Mouse (Mus musculus): ENCODE data around the gene Ifnz.
"Not testable (repeated sequence)": the region's sequence is repeated elsewhere in the genome, so short reads cannot be mapped to it uniquely, and the experiment has no call there.

The Ifnz gene

DNA sequence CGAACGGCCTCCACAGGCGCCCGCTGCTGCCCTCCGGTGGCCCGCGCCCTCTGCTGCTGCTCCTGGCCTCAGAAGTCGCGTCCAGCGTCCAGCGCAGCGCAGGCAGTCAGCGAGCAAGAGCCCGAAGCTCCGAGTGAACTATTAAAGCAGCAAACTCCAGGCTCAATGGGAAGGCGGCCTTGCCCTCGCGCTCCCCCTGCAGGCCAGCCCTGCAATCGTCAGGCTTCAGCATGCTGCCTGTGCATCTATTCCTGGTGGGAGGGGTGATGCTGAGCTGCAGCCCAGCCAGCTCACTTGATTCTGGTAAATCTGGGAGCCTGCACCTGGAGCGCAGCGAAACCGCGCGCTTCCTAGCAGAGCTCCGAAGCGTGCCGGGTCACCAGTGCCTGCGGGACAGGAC lies 6.5 kb downstream of the Ifnz start, which contains the start of gene Gm13277:
Gene Gm13277 (plus strand): TSS at position 231 of the 400 bp plus-strand sequence.
- peak; percentile 80 for DNase-seq

DNA sequence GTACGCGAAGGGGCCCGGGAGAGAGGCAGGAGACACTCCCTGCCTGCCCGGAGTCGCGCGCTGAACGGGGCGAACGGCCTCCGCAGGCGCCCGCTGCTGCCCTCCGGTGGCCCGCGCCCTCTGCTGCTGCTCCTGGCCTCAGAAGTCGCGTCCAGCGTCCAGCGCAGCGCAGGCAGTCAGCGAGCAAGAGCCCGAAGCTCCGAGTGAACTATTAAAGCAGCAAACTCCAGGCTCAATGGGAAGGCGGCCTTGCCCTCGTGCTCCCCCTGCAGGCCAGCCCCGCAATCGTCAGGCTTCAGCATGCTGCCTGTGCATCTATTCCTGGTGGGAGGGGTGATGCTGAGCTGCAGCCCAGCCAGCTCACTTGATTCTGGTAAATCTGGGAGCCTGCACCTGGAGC lies 9.3 kb downstream of the Ifnz start, which contains the start of gene Gm13278:
Gene Gm13278 (plus strand): TSS at position 301 of the 400 bp plus-strand sequence.
- DNase-seq: not testable (repeated sequence)

DNA sequence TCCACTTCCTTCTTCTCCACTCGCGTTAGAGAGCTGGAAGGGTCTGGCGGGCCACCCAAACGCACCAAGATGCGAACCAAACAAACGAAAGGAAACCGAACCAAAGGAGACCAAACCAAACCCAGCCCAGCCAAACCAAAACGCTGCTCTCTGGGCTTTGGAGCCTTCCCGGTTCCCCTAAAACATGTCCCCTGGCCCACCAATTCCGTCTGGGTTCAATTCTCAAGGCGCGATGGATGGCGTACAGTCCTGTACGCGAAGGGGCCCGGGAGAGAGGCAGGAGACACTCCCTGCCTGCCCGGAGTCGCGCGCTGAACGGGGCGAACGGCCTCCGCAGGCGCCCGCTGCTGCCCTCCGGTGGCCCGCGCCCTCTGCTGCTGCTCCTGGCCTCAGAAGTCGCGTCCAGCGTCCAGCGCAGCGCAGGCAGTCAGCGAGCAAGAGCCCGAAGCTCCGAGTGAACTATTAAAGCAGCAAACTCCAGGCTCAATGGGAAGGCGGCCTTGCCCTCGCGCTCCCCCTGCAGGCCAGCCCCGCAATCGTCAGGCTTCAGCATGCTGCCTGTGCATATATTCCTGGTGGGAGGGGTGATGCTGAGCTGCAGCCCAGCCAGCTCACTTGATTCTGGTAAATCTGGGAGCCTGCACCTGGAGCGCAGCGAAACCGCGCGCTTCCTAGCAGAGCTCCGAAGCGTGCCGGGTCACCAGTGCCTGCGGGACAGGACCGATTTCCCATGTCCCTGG lies 12.2 kb downstream of the Ifnz start, which contains the start of gene Gm13275:
Gene Gm13275 (plus strand): TSS at position 552 of the 740 bp plus-strand sequence.
- DNase-seq: peak; percentile 88

DNA sequence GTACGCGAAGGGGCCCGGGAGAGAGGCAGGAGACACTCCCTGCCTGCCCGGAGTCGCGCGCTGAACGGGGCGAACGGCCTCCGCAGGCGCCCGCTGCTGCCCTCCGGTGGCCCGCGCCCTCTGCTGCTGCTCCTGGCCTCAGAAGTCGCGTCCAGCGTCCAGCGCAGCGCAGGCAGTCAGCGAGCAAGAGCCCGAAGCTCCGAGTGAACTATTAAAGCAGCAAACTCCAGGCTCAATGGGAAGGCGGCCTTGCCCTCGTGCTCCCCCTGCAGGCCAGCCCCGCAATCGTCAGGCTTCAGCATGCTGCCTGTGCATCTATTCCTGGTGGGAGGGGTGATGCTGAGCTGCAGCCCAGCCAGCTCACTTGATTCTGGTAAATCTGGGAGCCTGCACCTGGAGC lies 15.2 kb downstream of the Ifnz start, which contains the start of gene Gm13279:
Gene Gm13279 (plus strand): TSS at position 301 of the 400 bp plus-strand sequence.
- DNase-seq: not testable (repeated sequence)

DNA sequence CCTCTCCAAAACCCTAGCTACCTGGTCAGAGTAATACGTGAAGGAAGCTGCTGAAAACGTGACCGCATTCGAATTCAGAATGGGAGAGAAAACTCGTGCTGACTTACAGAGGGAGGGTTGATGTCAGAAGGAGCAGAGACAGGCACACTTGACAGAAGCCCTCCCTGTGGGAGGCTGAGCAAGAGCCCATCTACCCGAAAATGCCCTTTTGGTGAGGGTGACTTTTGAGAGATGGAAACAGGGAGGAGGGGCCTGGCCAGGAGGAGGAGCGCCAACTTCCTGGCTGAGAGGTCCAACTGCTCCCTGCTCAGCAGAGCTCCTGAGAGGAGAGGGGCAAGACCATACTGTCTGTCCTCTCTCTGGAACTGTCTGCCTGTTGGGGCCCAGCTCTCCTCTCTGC lies 17.4 kb downstream of the Ifnz start, which contains the start of gene Gm13285:
Gene Gm13285 (plus strand): TSS at position 301 of the 400 bp plus-strand sequence.
- DNase-seq: not testable (repeated sequence)

DNA sequence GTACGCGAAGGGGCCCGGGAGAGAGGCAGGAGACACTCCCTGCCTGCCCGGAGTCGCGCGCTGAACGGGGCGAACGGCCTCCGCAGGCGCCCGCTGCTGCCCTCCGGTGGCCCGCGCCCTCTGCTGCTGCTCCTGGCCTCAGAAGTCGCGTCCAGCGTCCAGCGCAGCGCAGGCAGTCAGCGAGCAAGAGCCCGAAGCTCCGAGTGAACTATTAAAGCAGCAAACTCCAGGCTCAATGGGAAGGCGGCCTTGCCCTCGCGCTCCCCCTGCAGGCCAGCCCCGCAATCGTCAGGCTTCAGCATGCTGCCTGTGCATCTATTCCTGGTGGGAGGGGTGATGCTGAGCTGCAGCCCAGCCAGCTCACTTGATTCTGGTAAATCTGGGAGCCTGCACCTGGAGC lies 21.0 kb downstream of the Ifnz start, which contains the start of gene Gm13287:
Gene Gm13287 (plus strand): TSS at position 301 of the 400 bp plus-strand sequence.
- DNase-seq: not testable (repeated sequence)

DNA sequence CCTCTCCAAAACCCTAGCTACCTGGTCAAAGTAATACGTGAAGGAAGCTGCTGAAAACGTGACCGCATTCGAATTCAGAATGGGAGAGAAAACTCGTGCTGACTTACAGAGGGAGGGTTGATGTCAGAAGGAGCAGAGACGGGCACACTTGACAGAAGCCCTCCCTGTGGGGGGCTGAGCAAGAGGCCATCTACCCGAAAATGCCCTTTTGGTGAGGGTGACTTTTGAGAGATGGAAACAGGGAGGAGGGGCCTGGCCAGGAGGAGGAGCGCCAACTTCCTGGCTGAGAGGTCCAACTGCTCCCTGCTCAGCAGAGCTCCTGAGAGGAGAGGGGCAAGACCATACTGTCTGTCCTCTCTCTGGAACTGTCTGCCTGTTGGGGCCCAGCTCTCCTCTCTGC lies 23.3 kb downstream of the Ifnz start, which contains the start of gene Gm13288:
Gene Gm13288 (plus strand): TSS at position 301 of the 400 bp plus-strand sequence.
- DNase-seq: not testable (repeated sequence)

DNA sequence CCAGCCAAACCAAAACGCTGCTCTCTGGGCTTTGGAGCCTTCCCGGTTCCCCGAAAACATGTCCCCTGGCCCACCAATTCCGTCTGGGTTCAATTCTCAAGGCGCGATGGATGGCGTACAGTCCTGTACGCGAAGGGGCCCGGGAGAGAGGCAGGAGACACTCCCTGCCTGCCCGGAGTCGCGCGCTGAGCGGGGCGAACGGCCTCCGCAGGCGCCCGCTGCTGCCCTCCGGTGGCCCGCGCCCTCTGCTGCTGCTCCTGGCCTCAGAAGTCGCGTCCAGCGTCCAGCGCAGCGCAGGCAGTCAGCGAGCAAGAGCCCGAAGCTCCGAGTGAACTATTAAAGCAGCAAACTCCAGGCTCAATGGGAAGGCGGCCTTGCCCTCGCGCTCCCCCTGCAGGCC lies 23.8 kb downstream of the Ifnz start:
- not testable (repeated sequence) for DNase-seq

DNA sequence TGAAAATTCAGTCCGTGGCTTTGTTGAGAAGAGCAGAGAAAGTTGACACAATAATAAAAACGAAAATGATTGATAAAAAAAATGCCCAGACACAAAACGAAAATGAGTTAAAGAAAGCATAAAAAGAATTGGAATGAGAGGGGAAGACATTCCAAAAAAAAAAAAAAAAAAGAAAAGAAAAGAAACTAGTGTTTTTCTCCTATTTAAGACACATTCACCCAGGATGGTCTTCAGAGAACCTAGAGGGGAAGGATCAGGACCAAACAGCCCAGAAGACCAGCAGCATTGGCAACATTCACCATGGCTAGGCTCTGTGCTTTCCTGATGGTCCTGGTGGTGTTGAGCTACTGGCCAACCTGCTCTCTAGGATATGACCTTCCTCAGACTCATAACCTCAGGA lies 34.0 kb downstream of the Ifnz start, which contains the start of gene Ifna7:
Gene Ifna7 (plus strand): TSS at position 301 of the 400 bp plus-strand sequence.
- DNase-seq: no peak

DNA sequence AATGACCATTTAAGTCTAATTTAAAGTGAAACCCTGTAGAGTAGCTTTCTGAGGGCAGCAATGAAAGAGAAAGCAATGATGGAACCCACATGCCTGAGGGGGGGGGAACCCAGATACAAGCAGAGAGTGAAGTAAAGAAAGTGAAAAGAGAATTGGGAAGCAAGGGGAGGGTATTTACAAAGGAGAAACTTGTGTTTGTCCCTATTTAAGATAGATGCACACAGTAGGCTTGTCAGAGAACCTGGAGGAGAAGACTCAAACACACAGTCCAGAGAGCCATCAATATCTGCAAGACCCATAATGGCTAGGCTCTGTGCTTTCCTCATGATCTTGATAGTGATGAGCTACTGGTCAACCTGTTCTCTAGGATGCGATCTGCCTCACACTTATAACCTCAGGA lies 37.7 kb downstream of the Ifnz start, which contains the start of gene Ifna11:
Gene Ifna11 (plus strand): TSS at position 301 of the 400 bp plus-strand sequence.
- DNase-seq: no peak

DNA sequence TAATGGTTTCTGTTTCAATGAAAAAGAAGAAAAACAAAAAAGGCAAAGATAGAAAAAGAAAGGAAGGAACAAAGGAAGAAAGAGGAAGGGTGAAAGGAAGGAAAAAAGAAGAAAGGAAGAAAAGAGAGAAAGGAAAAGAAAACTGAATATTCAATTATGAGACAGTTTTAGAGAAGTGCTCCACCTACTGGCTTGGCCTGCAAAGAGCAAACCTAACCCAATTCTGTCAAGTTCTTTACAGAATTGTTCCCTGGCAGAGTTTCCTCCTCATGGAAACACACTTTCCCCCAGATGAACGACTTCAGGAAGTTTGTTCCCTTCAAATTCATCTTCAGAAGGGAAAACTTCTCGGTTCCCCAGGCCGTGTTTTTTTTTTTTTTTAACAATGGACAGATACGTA lies 41.1 kb downstream of the Ifnz start:
- DNase-seq: no peak

DNA sequence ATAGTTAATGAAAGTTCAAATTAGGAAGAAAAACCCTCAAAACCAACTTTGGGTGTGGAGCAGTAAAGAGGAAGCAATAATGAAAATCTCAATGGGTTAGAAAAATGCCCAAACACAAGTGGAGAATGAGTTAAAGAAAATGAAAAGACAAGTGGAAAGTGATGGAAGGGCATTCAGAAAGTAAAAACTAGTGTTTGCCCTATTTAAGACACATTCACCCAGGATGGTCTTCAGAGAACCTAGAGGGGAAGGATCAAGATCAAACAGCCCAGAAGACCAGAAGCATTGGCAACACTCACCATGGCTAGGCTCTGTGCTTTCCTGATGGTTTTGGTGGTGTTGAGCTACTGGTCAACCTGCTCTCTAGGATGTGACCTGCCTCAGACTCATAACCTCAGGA lies 45.2 kb downstream of the Ifnz start, which contains the start of gene Ifna6:
Gene Ifna6 (plus strand): TSS at position 301 of the 400 bp plus-strand sequence.
- DNase-seq: not testable (repeated sequence)

DNA sequence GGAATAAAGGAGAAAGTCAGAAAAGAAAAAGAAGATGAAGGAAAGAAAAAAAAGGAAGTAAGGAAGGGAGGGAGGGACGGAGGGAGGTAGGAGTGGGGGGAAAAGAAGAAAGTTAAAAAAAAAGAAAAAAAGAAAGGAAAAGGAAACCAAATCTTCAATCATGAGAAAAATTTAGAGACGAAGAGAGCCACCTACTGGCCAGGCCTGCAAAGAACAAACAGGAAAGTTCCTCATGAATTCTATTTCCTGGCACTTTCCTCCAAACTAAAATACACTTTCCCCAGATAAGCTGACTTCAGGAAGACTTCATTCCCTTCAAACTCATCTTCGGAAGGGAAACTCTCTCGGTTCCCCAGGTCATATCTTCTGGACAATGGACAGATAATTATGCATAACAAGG lies 48.6 kb downstream of the Ifnz start:
- DNase-seq: no peak
